Mouse (Mus musculus): ENCODE data around the gene Nsun6.

Nsun6 gene

GRCm38 (mm10) chr2:15054945-15055637 lies at the start of gene Nsun6:
Gene Nsun6 (minus strand): TSS chr2:15055069.
- DNase-seq (ENCODE audit: low spot score) = peak; percentile 83

DNA sequence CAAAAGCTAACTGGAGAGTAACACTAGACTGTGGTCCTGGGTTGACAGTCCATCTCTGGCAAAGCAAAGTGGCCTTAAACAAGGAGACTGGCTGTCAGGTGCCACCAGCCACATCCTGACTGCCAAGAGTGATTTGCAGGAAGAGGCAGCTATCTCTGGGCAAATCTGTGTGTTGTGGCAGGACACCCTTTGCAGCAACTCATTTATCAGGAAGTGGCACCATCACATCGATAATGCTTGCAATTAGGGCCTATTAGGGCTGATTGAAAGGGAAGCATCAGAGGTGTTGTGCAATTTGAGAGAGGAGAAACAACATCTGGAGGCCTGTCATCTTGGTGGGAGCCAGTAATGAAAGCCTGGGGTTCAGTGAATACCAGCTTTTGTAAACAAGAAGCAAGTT lies 49.5 kb upstream of the Nsun6 start:
- no peak for DNase-seq (ENCODE audit: low spot score)

GRCm38 (mm10) chr2:15096514-15097090 lies 41.7 kb upstream of the Nsun6 start:
- no peak for DNase-seq (ENCODE audit: low spot score)

DNA sequence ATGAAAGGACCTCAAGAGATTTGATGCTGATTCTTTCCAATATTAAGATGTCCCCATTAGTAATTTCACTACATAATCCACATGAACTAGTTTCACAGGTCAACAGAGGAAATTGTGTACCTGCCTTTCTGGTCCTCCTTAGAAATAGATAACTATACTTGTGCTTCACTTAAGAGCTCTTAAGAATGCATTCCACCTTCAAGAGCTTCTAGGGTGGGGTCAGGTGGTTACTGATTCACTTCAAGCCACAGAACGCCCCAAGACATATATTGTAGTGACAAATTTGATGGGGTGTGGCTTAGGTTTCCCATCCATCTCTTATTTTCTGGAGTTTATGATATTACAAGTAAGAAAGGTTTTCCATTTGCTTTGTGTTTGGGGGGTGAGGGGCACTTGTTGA lies 32.4 kb upstream of the Nsun6 start:
- no peak for DNase-seq (ENCODE audit: low spot score)

- no peak for DNase-seq (ENCODE audit: low spot score)
Observed at GRCm38 (mm10) chr2:15083702-15084101, 28.8 kb upstream of the Nsun6 start.

GRCm38 (mm10) chr2:15067091-15067490 lies 12.2 kb upstream of the Nsun6 start:
- DNase-seq (ENCODE audit: low spot score) = no peak

GRCm38 (mm10) chr2:15065447-15065846 lies 10.6 kb upstream of the Nsun6 start:
- DNase-seq (ENCODE audit: low spot score) = no peak

GRCm38 (mm10) chr2:15064380-15065269 lies 9.8 kb upstream of the Nsun6 start:
- DNase-seq (ENCODE audit: low spot score) = no peak

DNA sequence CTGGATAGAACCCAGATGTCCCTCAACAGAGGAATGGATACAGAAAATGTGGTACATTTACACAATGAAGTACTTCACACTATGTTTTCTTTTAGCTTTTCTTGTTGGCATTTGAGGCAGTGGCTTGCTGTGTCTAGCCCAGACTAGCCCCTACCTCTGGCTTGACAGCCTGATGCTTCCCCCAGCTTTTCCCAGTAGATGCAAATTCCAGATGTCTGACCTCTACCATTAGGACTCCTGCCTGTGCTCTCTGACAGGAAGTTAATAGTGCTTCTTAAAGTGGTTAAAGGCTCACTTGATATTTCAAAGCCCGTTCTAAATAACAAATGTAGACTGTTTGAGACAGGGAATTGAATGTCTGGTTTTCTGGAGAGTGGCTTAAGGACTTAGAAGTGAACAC lies 8.9 kb upstream of the Nsun6 start:
- DNase-seq (ENCODE audit: low spot score) = no peak

- DNase-seq (ENCODE audit: low spot score) = no peak
Observed at GRCm38 (mm10) chr2:15060856-15061255, 6.0 kb upstream of the Nsun6 start.

DNA sequence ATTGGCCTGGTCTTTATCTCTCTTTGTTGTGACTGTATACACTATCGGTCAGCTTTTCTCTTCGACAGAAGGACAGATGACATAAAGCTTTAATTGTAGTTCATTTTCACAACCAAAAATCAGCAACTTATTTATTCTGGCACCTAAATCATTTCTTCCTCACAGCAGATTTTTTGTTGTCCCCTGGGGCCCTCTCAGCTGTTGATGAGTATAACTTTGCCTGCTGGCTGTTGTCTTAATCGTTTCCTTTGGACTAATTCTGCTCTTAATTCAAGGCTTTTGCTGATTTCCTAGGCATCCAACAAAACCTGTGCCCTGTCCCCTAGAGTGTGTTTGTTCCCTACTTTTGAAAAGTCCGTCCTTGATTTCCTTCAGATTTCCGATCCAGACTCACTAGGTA lies 3.4 kb upstream of the Nsun6 start:
- no peak for DNase-seq (ENCODE audit: low spot score)

- DNase-seq (ENCODE audit: low spot score) = no peak
Observed at GRCm38 (mm10) chr2:15055741-15056151, 877 bp upstream of the Nsun6 start.

DNA sequence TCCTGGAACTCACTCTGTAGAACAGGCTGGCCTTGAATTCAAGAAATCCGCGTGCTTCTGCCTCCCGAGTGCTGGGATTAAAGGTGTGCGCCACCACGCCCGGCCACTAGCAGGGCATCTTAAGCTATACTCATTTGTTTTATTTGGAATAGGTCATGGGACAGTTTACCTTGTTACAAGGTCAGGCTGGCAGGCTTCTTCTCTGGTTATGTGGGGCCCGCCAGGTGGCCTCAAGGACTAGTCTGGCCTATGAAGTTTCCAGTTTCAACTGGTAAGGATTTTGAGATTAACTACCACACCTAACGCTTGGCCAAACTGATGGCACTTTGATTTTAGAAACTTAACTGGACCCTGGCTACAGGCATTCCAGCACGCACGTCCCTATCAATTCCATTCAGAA lies 373 bp downstream of the Nsun6 start:
- DNase-seq (ENCODE audit: low spot score) = no peak

- DNase-seq (ENCODE audit: low spot score) = peak; percentile 79
Observed at GRCm38 (mm10) chr2:15049117-15049873, 5.6 kb downstream of the Nsun6 start, which contains the start of gene Arl5b. Gene Arl5b (plus strand): TSS chr2:15049395.

- DNase-seq (ENCODE audit: low spot score) = no peak
Observed at GRCm38 (mm10) chr2:15040326-15040725, 14.5 kb downstream of the Nsun6 start.

DNA sequence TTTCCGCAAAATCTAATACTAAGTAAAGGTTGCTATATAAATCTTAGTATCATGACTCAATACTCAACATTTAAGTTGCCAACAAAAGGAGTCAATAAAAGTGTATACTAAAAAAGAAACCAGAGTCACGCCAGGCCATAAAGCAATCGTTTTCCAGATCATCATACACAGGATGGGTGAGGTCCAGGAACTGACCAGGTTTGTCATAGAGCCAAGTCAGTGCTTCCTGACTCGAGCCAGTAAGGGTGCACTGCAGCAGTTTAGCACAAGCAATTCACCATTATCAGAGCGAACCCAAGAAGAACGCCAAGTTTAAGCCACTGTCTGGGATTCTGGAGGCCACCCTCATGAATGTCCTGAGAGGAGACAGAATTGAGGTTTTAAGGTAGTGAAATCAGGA lies 16.2 kb downstream of the Nsun6 start:
- no peak for DNase-seq (ENCODE audit: low spot score)

DNA sequence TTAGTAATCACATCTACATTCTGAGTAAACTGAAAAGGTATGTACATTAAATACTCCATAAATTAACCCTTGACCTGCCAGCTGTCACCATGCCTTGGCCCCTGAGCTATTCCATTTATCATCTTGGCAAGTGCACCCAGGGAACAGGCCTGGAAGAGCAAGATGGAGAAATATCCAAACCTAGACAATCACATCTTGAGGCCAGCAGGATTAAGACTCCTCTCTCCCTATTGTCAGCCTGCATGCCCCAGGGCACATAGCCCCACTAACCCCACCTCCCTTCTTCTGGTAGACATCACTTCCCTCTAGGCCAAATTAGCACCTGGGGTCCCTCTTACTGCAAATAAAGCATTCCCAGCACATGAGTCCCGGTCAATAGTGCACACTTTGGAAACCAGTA lies 27.1 kb downstream of the Nsun6 start:
- no peak for DNase-seq (ENCODE audit: low spot score)

- DNase-seq (ENCODE audit: low spot score) = no peak
Observed at GRCm38 (mm10) chr2:15026817-15027216, 28.1 kb downstream of the Nsun6 start.

DNA sequence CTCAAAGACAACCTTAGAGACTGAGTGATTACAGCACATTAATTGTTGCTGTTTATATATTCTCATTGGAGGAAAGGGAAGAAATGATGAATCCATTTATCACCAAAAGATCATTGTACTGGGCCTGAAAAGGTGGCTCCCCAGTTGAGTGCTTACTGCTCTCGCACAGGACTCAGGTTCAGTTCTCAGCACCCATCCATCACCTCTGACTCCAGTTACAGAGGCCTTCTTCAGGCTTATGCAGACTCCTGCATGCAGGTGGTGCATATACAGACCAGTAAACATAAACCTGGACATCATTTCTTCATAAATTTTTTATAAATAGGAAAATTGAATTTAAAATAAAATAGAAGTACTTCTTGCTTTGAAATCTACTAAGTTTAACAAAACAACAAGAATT lies 46.8 kb downstream of the Nsun6 start:
- no peak for DNase-seq (ENCODE audit: low spot score)

DNA sequence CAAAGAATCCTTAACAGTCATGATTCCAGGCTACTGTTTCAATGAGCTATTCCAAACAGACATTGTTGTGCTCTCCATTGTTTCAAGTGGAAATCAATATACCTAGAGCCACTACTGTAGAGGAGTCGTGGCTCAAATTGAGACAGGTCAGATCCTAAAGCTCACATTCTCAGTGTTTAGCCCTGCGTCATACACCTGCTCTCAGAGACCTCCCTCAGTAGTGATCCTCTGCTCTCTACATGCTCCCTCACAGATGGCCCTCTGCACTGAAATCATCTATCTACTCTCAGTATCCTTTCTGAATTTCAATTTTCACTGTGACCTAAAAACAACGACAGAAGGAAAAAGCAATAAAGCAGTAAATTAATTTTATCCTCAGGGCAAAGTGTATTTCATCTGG lies 47.3 kb downstream of the Nsun6 start:
- DNase-seq (ENCODE audit: low spot score) = no peak

- DNase-seq (ENCODE audit: low spot score) = no peak
Observed at GRCm38 (mm10) chr2:14997836-14998235, 57.0 kb downstream of the Nsun6 start.

DNA sequence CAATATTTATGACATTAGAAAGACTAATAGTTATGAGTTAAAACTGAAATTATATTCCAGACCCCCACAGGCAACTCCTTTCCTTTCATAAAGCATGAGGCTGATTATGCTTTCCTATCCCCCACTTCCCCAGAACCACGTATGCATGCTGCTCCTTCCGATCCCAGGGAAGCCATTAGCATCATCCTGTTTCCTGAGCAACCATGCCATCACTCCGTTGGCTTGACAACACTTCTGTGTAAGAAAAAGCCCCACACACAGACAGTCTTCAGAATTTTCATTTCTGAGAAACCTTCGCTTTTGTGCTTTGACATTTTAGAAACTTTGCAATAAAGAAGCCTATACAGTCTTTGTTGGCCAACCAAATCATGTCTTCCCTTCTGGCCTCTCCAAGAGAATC lies 58.8 kb downstream of the Nsun6 start:
- DNase-seq (ENCODE audit: low spot score) = no peak
